Mouse (Mus musculus) forebrain, embryonic 12.5 days (tissue): Measurements from ENCODE around the gene Mndal. TPM values are rescaled to one million over a fixed set of nuclear protein-coding genes. Genes with fewer than 3 reads are reported as not detected.
"Not testable (repeated sequence)": the region's sequence is repeated elsewhere in the genome, so short reads cannot be mapped to it uniquely, and the experiment has no call there.

Experiments
- ATAC-seq: fragments of 200-750 bp; cut with Nextera tagmentation; 2 replicates; pipeline ENCODE4 v1.8.0; 2017; ENCODE audit warnings: moderate TSS enrichment; ENCODE audit not compliant: low FRiP score
- H3K27ac ChIP-seq: fragments of 300-500 bp; sonication (generic); 2 replicates; pipeline ENCODE4 v1.5.1; 2016; ENCODE audit warnings: mild to moderate bottlenecking
- H3K27me3 ChIP-seq: fragments of 300-500 bp; sonication (generic); 2 replicates; pipeline ENCODE4 v1.6.1; 2016; ENCODE audit warnings: mild to moderate bottlenecking
- H3K36me3 ChIP-seq: fragments of 300-500 bp; sonication (generic); replicated peaks from 2 replicates; pipeline ENCODE4 v1.6.1; 2016; ENCODE audit warnings: mild to moderate bottlenecking
- H3K4me1 ChIP-seq: fragments of 300-500 bp; sonication (generic); 2 replicates; pipeline ENCODE4 v1.6.1; 2016
- H3K4me2 ChIP-seq: fragments of 300-500 bp; sonication (generic); 2 replicates; pipeline ENCODE4 v1.6.1; 2016; ENCODE audit warnings: mild to moderate bottlenecking, moderate library complexity
- H3K4me3 ChIP-seq: fragments of 300-500 bp; sonication (generic); replicated peaks from 2 replicates; pipeline ENCODE4 v1.5.1; 2016; ENCODE audit warnings: mild to moderate bottlenecking
- H3K9ac ChIP-seq: fragments of 300-500 bp; sonication (generic); 2 replicates; pipeline ENCODE4 v1.6.1; 2016; ENCODE audit warnings: mild to moderate bottlenecking
- H3K9me3 ChIP-seq: fragments of 300-500 bp; sonication (generic); 2 replicates; pipeline ENCODE4 v1.6.1; 2016
- WGBS: fragments of 180-500 bp; shearing (Covaris S2); methylation state at CpG from one replicate; pipeline ENCODE4 v1.1.7; 2016; 5-methylcytosine and 5-hydroxymethylcytosine counted together
- polyA plus RNA-seq: library from polyadenylated mRNA; unstranded; fragments of >200 nt; fragmentation: Nextera tagmentation; extraction: Ambion mirVana; gene quantifications from 2 replicates; pipeline ENCODE4 v1.2.1, GENCODE M21; 2016

Gene Mndal
- polyA plus RNA-seq, 1 experiment from 2014 or later: 0.36 TPM

DNA sequence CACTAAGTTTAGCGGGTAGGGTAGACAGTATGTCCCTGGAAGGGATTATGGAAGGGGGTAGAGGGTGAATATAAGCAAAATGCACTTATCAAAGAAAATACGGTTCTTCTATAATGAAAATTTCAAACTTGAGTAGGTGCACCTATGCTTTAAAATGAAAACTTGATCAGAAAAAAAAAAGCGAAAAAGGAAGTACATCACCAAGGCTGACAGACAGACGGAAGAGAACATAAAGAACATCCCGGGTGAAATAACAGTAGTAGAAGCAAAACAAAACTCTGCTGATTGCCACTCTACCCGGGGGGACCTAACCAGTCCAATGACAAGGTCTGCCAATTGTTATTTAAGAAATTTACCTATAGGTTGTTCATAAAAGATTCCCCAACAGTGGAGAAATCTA is 64.0 kb downstream of the Mndal start:
- not testable (repeated sequence) for H3K27ac ChIP-seq, H3K27me3 ChIP-seq, ATAC-seq, H3K9me3 ChIP-seq, H3K4me3 ChIP-seq, H3K9ac ChIP-seq, H3K36me3 ChIP-seq, H3K4me1 ChIP-seq, H3K4me2 ChIP-seq
- 94% methylated on average over 6 of the region's 6 CpGs for WGBS

DNA sequence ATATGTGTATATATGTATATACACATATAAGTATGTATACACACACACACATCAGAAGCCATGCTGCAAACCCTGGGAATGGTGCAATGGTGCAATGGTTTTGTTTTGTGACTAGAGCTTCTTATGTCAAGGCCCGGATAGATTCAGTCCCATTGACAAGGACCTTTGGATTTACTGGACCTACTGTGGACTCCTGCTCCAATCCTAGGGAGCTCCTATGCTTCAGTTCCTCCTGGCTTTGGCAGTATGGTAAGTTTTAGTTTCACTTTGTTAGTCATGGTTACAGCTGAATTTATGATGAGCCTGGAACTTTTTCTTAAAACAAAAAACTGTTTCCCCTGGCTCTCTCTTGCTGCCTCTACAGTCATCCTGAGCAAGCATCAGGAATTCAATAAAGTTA is 65.2 kb downstream of the Mndal start:
- H3K9ac ChIP-seq, H3K4me1 ChIP-seq, H3K27me3 ChIP-seq, H3K4me2 ChIP-seq, ATAC-seq, H3K36me3 ChIP-seq, H3K27ac ChIP-seq, H3K4me3 ChIP-seq, H3K9me3 ChIP-seq: not testable (repeated sequence)
- 82% methylated on average over 1 of the region's 1 CpGs for WGBS

DNA sequence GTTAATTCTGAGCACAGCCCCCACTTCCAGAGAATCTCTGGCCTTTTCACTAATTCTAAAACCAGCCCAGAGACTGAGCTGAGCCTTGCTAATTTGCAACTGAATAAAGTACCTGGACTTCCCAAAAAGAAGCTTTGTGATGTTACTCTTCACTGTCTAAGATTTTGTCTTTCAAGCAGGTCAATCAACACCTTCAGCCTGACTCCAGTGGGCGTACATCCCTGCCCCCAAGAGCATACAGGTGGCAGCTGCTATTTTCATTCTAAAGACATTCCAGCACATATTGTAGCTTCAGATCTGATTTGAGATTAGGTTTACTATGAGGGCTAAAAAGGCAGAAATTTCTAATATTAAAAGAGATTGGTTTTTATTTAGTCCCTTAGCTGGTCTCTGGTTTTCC is 73.7 kb downstream of the Mndal start:
- ATAC-seq: not testable (repeated sequence)

DNA sequence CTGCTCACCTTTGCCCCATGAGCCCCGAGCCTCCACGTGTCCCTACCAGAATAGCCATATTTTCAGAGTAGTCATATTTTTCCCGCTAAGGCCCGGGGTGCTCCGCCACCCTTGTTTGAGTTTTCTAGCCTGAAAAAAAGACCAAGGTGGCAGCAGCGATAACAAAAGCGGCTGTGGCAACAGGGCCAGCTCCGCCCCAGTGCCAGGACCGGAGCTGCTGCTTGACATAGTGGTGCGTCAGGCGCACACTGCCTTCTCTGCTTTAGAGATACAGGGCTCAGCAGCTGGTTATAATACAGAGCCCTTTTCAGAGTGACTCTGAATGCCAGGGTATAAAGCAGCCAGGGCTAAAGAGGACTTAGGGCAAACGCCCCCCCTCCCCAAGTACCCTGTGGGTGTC is 75.8 kb downstream of the Mndal start:
- H3K27me3 ChIP-seq: no peaks in the 10 kb centered on the region
- no peak overlapping the region for H3K4me3 ChIP-seq
- ATAC-seq: no peak
- no peak overlapping the region for H3K27ac ChIP-seq
- no peaks in the 10 kb centered on the region for H3K36me3 ChIP-seq
- no peak overlapping the region for H3K9ac ChIP-seq
- H3K4me2 ChIP-seq: no peak overlapping the region
- no peaks in the 10 kb centered on the region for H3K4me1 ChIP-seq
- no peaks in the 10 kb centered on the region for H3K9me3 ChIP-seq
- WGBS: 86% methylated on average over 12 of the region's 12 CpGs

More for the DNA sequence above, 73.7 kb downstream of the Mndal start:
- H3K27me3 ChIP-seq, H3K9me3 ChIP-seq, H3K27ac ChIP-seq, H3K36me3 ChIP-seq, H3K4me3 ChIP-seq, H3K4me1 ChIP-seq, H3K9ac ChIP-seq, H3K4me2 ChIP-seq: not testable (repeated sequence)
- WGBS: 69% methylated on average over 1 of the region's 1 CpGs

DNA sequence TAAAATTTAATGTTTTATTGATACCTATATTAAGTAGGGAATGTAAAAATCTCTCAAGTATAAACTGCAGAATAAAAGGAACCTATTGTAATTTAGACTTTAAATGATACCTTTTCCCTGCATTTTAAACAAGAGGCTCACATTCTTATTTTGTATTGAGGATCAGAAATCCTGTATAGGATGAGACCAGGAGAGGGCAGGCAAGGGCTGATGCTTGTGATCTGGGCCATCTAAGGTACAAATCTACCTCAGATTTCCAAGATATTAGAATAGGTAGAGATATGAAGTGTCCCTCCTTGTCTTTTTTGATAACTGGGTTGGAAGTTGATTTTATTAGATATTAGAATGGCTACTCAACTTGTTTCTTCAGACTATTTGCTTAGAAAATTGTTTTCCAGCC is 88.6 kb downstream of the Mndal start:
- not testable (repeated sequence) for H3K36me3 ChIP-seq, ATAC-seq, H3K27me3 ChIP-seq, H3K4me3 ChIP-seq, H3K4me1 ChIP-seq, H3K27ac ChIP-seq, H3K9ac ChIP-seq, H3K9me3 ChIP-seq, H3K4me2 ChIP-seq

DNA sequence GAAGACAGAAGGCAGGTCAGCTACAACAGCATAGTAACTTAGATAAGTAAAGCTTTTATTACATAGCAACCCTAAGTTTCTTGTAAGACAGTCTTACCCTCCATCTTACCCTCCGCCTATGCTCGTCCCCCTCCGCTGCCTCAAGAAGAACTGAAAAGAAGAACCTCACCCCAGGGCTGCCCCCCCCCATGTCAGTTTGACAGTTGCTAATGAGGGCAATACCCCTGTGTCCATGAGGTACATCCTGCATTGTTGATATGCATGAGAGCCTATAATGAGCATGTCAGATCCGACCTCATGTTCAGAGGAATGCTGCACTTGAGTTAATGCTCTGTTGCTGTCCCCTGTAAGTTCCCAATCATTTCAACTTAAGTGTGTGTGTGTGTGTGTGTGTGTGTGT is 89.4 kb downstream of the Mndal start:
- not testable (repeated sequence) for H3K9me3 ChIP-seq, H3K36me3 ChIP-seq, H3K4me2 ChIP-seq, H3K9ac ChIP-seq, ATAC-seq, H3K27me3 ChIP-seq, H3K4me1 ChIP-seq, H3K4me3 ChIP-seq, H3K27ac ChIP-seq
- WGBS: 77% methylated on average over 4 of the region's 4 CpGs

DNA sequence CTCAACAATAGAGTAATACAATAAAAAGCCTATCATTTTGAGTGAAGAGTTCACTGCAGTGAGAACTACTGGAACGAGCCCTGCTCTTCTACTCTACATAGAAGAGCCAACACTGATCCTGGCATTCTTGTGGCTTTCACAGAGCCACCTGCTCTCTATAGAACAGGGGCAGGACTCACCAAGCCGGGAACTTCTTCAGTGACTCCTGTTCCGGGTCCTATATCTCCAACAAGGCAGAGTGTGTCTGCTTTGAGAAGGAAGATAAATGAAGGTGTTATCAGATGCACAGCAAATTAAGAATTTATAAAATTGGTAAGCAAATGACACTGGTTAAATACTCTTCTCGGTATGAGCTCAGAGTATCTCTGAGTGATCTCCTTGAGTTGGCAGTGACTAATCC is 96.1 kb downstream of the Mndal start:
- not testable (repeated sequence) for H3K4me2 ChIP-seq, H3K36me3 ChIP-seq, H3K4me1 ChIP-seq, H3K27me3 ChIP-seq, H3K27ac ChIP-seq, ATAC-seq, H3K4me3 ChIP-seq, H3K9me3 ChIP-seq, H3K9ac ChIP-seq
- WGBS: 85% methylated on average over 4 of the region's 4 CpGs

DNA sequence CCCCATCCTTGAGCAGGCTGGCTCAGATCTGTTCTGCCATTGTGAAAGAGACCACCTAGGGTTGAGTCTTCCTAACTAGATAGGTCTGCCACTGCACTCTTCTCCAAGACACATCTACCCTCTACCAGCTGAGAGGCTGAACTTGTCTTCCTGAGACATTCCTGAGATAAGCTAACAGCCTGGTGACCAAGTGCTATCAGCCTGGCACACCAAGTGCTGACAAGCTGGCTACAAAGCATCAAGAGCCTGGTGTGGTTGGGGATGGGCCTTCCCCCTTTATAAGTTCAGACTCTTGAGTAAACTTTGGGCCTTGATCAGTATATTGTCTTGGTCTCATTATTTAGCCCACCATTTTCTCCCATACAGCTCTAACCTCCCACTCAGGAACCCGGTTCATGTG is 97.5 kb downstream of the Mndal start:
- Histone ChIP-seq H3K27me3 (no peaks in the 10 kb centered on the region), H3K4me2 (no peak overlapping the region), H3K36me3 (no peaks in the 10 kb centered on the region), H3K27ac (no peak overlapping the region), H3K4me3 (no peak overlapping the region), H3K9ac (no peak overlapping the region), H3K4me1 (no peaks in the 10 kb centered on the region), H3K9me3 (no peaks in the 10 kb centered on the region)
- WGBS: 83% methylated on average over 1 of the region's 1 CpGs
- ATAC-seq: no peak

DNA sequence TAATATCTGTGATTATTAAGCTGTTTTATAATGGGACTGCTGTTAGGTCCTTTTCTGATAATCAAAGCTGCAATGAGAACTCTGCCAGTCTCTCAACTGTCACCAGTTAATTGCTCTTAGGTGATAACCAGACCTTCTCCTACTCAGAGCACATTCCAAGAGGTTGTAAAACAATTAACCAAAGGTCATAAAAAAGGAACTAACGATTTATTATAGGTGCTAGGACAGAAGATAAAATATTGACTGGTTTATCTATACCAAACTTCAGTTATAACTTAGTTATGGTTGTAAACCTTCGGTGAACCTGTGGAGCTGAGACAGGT is 120.8 kb downstream of the Mndal start:
- not testable (repeated sequence) for H3K27ac ChIP-seq, ATAC-seq
- WGBS: 86% methylated on average over 2 of the region's 2 CpGs

DNA sequence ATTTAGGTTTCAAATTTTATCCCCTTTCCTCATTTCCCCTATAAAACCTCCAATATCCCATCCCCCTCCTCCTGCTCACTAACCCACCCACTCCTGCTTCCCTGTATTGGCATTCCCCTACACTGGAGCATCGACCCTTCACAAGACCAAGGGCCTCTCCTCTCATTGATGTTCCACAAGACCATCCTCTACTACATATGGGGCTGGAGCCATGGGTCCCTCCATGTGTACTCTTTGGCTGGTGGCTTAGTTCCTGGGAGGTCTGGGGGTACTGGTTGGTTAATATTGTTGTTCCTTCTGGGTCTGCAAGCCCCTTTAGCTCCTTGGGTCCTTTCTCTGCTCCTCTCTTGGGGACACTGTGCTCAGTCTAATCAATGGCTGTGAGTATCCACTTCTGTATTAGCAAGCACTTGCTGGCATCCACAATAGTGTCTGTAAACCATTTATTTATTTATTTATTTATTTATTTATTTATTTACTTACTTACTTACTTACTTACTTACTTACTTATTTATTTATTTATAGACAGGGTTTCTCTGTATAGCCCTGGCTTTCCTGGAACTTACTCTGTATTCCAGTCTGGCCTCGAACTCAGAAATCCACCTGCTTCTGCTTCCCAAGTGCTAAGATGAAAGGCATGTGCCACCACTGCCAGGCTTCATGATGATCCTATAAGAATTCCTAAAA is 121.4 kb downstream of the Mndal start:
- 79% methylated on average over 2 of the region's 2 CpGs for WGBS
- H3K27ac ChIP-seq, H3K4me3 ChIP-seq, H3K4me1 ChIP-seq, H3K27me3 ChIP-seq, H3K36me3 ChIP-seq, H3K4me2 ChIP-seq, H3K9me3 ChIP-seq, H3K9ac ChIP-seq, ATAC-seq: not testable (repeated sequence)

More for the DNA sequence above, 120.8 kb downstream of the Mndal start:
- not testable (repeated sequence) for H3K9ac ChIP-seq, H3K4me2 ChIP-seq, H3K27me3 ChIP-seq, H3K4me1 ChIP-seq, H3K4me3 ChIP-seq, H3K36me3 ChIP-seq, H3K9me3 ChIP-seq

DNA sequence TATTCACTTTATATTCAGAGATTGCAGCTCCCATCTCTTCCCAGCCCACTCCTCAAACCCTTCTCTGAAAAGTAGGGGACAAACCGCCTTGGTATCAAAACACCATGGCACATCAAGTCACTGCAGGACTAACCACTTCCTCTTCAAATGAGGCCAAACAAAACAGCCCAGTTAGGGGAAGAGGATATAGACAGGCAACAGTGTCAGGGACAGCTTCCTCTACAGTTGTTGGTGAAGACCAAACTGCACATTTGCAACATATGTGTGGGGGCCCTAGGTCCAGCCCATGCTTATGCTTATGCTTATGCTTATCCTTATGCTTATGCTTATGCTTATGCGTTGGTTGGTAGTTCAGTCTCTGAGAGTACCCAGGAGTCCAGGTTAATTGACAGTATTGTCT is 133.0 kb downstream of the Mndal start:
- H3K36me3 ChIP-seq, H3K9me3 ChIP-seq, H3K27ac ChIP-seq, H3K4me1 ChIP-seq, ATAC-seq, H3K27me3 ChIP-seq, H3K4me2 ChIP-seq, H3K4me3 ChIP-seq, H3K9ac ChIP-seq: not testable (repeated sequence)
- 93% methylated on average over 2 of the region's 2 CpGs for WGBS

DNA sequence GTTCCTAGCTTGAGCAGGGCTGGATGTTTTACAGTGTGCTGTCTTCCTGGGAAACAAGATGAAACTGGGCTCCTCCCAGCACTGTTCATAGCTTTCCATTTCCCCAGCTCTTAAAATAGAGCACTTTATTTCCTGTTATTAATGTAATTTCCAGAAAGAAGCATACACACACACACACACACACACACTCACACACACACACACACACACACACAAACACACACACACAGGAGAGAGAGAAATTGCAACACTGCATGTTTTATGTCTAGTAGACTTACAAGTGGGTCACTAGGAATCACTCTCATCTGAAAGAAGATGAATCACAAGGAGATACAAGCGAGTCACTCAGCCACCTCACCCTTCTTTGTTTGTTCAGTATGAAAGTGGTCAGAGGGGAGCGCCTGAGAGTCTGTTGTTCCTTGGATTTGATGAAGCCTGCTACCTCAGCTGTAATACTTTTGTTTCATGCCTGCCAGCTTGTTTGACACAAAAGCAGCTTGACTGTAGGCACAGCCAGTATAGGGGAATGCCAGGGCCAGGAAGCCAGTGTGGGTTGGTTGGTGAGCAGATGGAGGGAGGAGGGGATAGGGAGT is 139.5 kb downstream of the Mndal start:
- not testable (repeated sequence) for H3K4me1 ChIP-seq, H3K36me3 ChIP-seq, H3K4me2 ChIP-seq, H3K9me3 ChIP-seq, H3K27ac ChIP-seq, H3K9ac ChIP-seq, H3K27me3 ChIP-seq, H3K4me3 ChIP-seq
- WGBS: 77% methylated on average over 2 of the region's 2 CpGs
- ATAC-seq: 0 out of 2 replicates have a peak, but pooled peaks have one; percentile 23

DNA sequence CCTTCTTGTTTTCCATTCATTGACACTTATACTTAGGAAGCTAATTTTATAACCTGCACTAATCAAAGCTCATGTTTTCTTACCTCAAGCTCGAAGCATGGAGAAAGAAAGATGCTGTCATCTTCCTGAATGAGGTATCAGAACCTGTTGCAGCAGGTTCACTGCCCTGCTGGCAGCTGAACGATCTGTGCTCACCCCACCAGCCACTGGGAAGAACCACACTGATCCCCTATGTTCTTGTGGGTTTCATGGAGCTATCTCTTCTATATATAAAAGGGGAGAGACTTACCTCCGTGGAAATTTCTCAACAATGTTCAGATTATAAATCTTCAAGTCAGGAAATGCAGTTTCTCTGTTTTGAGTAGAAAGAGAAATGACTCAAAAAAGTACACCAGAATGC is 140.1 kb downstream of the Mndal start:
- not testable (repeated sequence) for H3K27ac ChIP-seq, H3K4me2 ChIP-seq, H3K4me1 ChIP-seq, ATAC-seq, H3K36me3 ChIP-seq, H3K9ac ChIP-seq, H3K9me3 ChIP-seq, H3K4me3 ChIP-seq, H3K27me3 ChIP-seq
- 80% methylated on average over 3 of the region's 3 CpGs for WGBS
